Mouse (Mus musculus): Measurements from ENCODE around the gene Ncor2.

The Ncor2 gene

DNA sequence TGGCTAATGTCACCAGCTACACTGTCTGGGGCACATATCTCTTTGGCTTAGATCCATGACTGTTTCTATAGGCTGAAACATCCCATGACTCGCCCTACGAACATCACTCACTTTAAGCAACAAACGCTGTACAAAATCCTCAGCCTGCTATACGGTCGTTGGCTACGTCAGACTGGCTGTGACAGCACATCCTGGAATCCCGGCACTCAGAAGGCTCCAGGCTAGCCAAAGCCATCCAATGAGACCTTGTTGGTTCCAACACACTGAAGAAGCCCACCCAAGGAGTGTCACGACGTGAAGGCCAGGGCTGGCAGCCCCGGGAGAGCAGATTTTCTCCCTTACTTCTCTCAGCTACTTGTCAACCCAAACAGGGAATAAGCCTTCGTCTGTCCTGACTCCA, 82.7 kb downstream of the Ncor2 start:
- no peak for DNase-seq (ENCODE audit: low read depth, low spot score)

- DNase-seq (ENCODE audit: low read depth, low spot score): peak; percentile 68
Observed at GRCm38 (mm10) chr5:125095525-125096175, 83.4 kb downstream of the Ncor2 start.

- DNase-seq (ENCODE audit: low read depth, low spot score): no peak
Observed at GRCm38 (mm10) chr5:125093795-125094194, 85.2 kb downstream of the Ncor2 start.

- DNase-seq (ENCODE audit: low read depth, low spot score): no peak
Observed at GRCm38 (mm10) chr5:125088076-125088475, 90.9 kb downstream of the Ncor2 start.

DNA sequence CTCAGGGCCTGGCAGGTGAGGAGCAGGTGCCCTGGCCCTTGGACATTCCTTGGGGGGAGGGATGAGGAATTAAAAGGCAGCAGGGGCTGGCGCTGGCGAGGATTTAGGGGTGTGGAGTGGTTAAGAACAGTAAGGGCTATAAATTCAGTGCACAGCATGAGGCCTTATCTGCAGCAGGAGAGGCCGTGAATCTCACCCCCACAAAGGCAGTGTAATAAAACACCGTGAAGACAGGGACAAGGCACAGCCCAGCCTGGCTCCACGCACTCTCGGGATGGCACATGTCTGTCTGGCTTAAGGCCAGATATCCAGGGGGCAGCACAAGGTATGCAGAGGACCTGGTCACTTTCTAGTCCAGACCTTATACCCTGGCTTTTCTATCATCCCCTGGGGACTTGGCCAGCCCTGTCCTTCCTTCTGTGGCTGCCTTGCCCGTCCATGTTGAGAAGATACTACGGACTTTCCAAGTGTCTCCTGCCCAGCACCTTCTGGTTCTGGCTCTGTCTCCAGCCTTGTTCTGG, 93.9 kb downstream of the Ncor2 start:
- DNase-seq (ENCODE audit: low read depth, low spot score): no peak

DNA sequence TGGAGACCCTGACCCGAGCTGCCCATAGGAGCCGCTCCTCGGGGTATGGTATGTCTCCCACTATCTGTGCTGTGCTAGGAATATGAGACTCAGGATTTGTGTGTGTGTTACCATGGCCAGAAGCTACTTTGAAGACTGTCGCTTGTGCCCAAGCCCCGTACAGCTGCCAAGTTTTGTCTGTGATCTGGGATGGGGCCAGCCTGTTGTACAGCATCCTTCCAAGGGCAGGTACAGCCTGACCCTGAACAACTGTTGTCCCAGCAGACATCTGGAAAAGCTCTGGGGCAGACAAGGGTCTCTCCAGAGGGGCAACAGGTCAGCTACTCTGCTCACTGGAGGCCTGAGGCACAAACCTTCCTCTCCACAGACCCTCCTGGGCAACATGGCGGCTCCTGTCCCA, 95.3 kb downstream of the Ncor2 start:
- no peak for DNase-seq (ENCODE audit: low read depth, low spot score)

DNA sequence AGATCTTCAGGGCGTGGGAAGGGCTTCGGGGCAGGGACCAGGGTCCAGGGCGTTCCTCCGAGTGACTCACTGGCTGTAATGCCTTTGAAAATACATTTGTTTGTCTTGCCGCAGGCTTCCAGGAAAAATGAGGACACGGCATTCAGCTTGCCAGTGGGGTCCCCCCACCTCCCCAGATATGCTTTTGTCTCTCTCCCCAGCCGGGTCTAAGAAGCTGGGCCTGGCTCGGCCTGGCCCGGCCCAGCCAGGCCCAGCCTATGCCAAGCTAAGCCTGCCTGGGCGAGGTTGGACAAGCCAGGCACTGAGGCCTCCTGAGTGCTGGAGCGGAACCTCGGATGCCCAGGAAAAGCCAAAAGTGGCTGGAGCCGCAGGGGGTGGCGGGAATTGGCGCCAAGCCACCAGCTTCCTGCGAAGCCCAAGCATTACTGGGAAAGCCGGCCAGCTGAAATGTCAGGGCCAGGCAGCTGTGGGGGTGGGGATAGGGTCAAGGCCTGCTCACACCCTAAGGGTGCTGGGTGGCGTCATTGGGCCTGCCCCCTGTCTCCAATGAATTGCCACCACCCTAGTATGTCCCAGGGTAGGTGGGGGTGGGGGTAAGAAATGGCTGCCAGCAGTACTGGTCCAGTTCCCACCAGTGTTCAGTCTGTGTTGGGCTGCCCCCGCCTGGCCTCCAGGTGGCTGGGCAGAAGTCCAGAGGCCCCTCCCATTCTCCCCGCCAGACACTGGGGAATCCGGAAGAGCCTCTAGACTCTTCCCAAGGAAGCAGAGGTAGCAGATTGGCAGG, 97.5 kb downstream of the Ncor2 start:
- DNase-seq (ENCODE audit: low read depth, low spot score): no peak

GRCm38 (mm10) chr5:125080787-125081317, 98.2 kb downstream of the Ncor2 start:
- DNase-seq (ENCODE audit: low read depth, low spot score): no peak

DNA sequence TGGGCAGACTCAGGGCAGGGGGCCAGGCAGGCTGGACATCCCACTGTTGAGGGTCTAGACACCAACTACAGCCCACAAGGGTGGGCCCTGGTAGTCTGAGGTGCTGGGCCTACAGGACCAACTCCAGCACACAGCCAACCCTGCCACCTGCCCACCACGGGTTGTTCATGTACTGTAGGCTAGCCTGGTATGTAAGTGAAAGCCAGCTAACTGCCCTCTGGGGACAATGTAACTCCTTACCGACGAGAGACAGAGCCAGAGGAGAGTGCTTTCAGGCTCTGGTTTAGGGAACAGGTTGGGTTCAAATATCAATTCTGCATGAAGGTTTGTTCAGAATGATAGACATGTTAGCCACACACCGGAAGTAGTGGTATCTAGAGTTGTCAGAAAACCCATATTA, 98.7 kb downstream of the Ncor2 start:
- no peak for DNase-seq (ENCODE audit: low read depth, low spot score)

DNA sequence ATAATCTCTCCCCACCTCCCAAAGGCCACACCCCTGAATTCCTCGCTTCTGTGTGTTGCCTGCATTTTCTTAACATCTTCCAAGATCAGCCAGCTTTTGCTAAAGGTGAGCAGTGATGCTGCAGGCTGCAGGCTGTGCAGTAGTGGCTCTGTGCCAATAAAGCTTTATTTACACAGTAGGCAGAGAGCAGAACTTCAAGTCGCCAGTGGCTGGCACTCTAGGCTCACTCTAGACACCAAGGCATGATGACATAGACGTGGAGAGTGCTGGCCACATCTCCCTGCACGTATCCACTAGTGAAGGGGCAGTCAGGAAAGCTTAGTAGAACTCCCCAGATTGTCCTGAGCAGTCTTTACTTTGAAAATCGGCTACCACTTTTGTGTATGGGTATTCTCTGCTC, 100.8 kb downstream of the Ncor2 start:
- no peak for DNase-seq (ENCODE audit: low read depth, low spot score)

DNA sequence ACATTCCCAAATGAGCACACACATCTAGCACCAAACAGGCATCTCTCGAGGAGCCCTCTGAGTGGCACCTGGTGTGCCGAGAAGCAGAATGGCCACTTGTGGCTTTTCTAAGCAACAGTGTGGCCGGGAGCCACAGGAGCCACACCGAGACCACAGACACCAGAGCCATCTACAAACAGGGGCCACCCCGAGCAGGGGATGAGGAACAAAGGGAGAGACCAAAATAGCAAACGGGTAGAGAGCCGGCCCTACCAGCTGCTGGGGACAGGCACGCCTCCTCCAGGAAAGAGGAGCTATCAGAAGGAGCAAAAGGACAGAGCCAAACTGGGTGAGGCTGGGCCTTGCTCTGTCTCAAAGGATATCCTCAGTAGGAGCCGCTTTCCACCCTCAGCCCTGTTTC, 102.8 kb downstream of the Ncor2 start:
- no peak for DNase-seq (ENCODE audit: low read depth, low spot score)

- DNase-seq (ENCODE audit: low read depth, low spot score): no peak
Observed at GRCm38 (mm10) chr5:125074571-125075171, 104.3 kb downstream of the Ncor2 start.

GRCm38 (mm10) chr5:125073896-125074295, 105.1 kb downstream of the Ncor2 start:
- DNase-seq (ENCODE audit: low read depth, low spot score): no peak

GRCm38 (mm10) chr5:125073335-125073734, 105.7 kb downstream of the Ncor2 start:
- DNase-seq (ENCODE audit: low read depth, low spot score): no peak

- DNase-seq (ENCODE audit: low read depth, low spot score): no peak
Observed at GRCm38 (mm10) chr5:125072425-125072824, 106.6 kb downstream of the Ncor2 start.

- no peak for DNase-seq (ENCODE audit: low read depth, low spot score)
Observed at GRCm38 (mm10) chr5:125071919-125072318, 107.1 kb downstream of the Ncor2 start.

DNA sequence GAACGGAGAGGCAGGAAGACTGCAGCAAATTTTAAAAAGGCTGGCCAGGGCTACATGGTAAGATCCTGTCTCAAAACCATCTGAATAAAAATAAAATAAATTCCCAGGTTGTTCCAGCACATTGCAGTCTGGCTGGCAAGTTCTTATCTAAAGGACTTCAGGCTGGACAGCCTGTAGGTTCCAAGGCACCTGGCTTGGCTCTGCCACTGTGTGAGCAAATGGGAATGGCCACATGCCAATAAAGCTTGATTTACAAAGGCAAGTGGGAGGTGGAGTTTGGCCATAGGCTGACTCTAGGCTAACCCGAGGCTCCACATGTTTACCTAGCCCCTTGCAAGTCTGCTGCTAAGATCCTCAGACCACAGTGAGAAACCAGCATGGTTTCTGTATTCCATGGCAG, 108.6 kb downstream of the Ncor2 start:
- DNase-seq (ENCODE audit: low read depth, low spot score): no peak

GRCm38 (mm10) chr5:125069916-125070315, 109.1 kb downstream of the Ncor2 start:
- DNase-seq (ENCODE audit: low read depth, low spot score): no peak

GRCm38 (mm10) chr5:125069426-125069825, 109.6 kb downstream of the Ncor2 start:
- DNase-seq (ENCODE audit: low read depth, low spot score): no peak

- DNase-seq (ENCODE audit: low read depth, low spot score): no peak
Observed at GRCm38 (mm10) chr5:125068371-125068951, 110.6 kb downstream of the Ncor2 start.

- no peak for DNase-seq (ENCODE audit: low read depth, low spot score)
Observed at GRCm38 (mm10) chr5:125067673-125068072, 111.3 kb downstream of the Ncor2 start.

Data from forelimb bud, embryonic 11.5 days (tissue).